Mouse (Mus musculus) erythroid progenitor cell, adult 5-6 weeks (primary cell): ENCODE results near the gene Gm7995. TPM values are rescaled to one million over a fixed set of nuclear protein-coding genes. Genes with fewer than 3 reads are reported as not detected.
"Not testable (repeated sequence)": the region's sequence is repeated elsewhere in the genome, so short reads cannot be mapped to it uniquely, and the experiment has no call there.

ENCODE experiments used
- ATAC-seq: replicated peaks from 2 replicates; pipeline ENCODE4 v1.8.0; 2016; ENCODE audit warnings: moderate number of reproducible peaks, mild to moderate bottlenecking, moderate TSS enrichment, inconsistent platforms; ENCODE audit not compliant: poor library complexity, low FRiP score, severe bottlenecking
- total RNA-seq, 2 experiments: library from RNA; stranded (forward) in 1 of 2; stranded (reverse) in 1 of 2; fragments of 150-400 nt in 1 of 2; fragments of 186-747, 209-891 nt in 1 of 2; gene quantifications; 2 replicates each; pipeline versions ENCODE4 v1.2.3 to v1.2.4; 2015 to 2017; ENCODE audit warnings: low replicate concordance in 2 of 2

The Gm7995 gene
- total RNA-seq (2015; ENCODE audit: low replicate concordance) (not detected in 2 replicates), total RNA-seq (2017; ENCODE audit: low replicate concordance) (not detected in 2 replicates)

DNA sequence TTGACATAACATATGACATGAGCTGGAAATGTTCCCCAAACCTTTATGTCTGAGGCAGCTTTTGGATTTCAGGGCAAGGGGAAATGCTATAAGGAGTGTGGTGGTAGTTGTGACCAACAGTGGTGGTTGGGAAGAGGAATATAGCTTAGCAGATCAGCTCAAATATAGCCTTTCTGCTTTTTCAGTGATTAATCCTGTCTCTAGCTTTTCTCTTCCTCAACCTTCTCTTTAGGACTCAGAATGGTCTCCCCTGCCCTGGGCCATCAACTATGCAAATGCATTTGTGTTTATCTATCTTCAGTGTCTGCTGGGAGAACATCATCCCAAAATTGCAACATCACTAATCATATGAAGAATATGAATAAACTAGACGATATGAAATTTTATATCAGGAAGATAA, at the start of gene Gm7995:
Gene Gm7995 (plus strand): TSS at position 301 of the 400 bp plus-strand sequence.
- not testable (repeated sequence) for ATAC-seq

DNA sequence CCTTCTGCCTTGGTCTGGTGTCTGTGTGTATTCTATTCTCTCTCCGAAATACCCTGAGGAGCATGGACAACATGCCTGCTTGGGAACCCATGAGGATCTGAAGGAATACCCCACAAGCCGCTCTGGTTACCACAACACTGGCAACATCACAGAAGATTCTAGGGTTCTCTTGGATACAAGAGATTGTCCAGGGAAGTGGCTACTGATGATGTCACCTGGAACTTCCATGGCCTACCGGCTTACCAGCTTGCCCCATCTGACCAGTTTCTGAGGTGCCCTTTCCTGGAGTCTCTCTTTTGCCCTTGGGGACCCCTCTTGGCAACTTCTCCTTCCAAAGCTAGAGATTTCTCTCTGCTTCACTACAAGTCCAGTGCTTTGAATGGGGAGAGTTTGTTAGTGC, 12.8 kb upstream of the Gm7995 start, which contains the start of gene Gm9611:
Gene Gm9611 (minus strand): TSS at position 101 of the 400 bp plus-strand sequence.
- ATAC-seq, result not testable (repeated sequence)

Other genes with a start within 250 kb of the Gm7995 start
- not detected in 2 replicates for gene Gm7951, start 192.8 kb upstream of the Gm7995 start, total RNA-seq (2015; ENCODE audit: low replicate concordance)
- not detected in 2 replicates for gene Gm7951, start 192.8 kb upstream of the Gm7995 start, total RNA-seq (2017; ENCODE audit: low replicate concordance)
- not detected in 2 replicates for gene Gm17027, start 147.6 kb upstream of the Gm7995 start, total RNA-seq (2015; ENCODE audit: low replicate concordance)
- not detected in 2 replicates for gene Gm17027, start 147.6 kb upstream of the Gm7995 start, total RNA-seq (2017; ENCODE audit: low replicate concordance)
- not detected in 2 replicates for gene Gm3573, start 119.4 kb upstream of the Gm7995 start, total RNA-seq (2015; ENCODE audit: low replicate concordance)
- gene Gm3573, start 119.4 kb upstream of the Gm7995 start, total RNA-seq (2017; ENCODE audit: low replicate concordance), result not detected in 2 replicates
- not detected in 2 replicates for gene Gm17026, start 50.2 kb upstream of the Gm7995 start, total RNA-seq (2015; ENCODE audit: low replicate concordance)
- gene Gm17026, start 50.2 kb upstream of the Gm7995 start, total RNA-seq (2017; ENCODE audit: low replicate concordance), result not detected in 2 replicates
- not detected in 2 replicates for gene Gm9611, start 12.9 kb upstream of the Gm7995 start, total RNA-seq (2015; ENCODE audit: low replicate concordance)
- gene Gm9611, start 12.9 kb upstream of the Gm7995 start, total RNA-seq (2017; ENCODE audit: low replicate concordance), result not detected in 2 replicates
- gene Gm8005, start 129.5 kb downstream of the Gm7995 start, total RNA-seq (2015; ENCODE audit: low replicate concordance), result not detected in 2 replicates
- not detected in 2 replicates for gene Gm8005, start 129.5 kb downstream of the Gm7995 start, total RNA-seq (2017; ENCODE audit: low replicate concordance)
- not detected in 2 replicates for gene Gm8011, start 153.7 kb downstream of the Gm7995 start, total RNA-seq (2015; ENCODE audit: low replicate concordance)
- gene Gm8011, start 153.7 kb downstream of the Gm7995 start, total RNA-seq (2017; ENCODE audit: low replicate concordance), result not detected in 2 replicates
- not detected in 2 replicates for gene Gm8020, start 192.1 kb downstream of the Gm7995 start, total RNA-seq (2015; ENCODE audit: low replicate concordance)
- not detected in 2 replicates for gene Gm8020, start 192.1 kb downstream of the Gm7995 start, total RNA-seq (2017; ENCODE audit: low replicate concordance)
- gene Gm8024, start 214.1 kb downstream of the Gm7995 start, total RNA-seq (2015; ENCODE audit: low replicate concordance), result not detected in 2 replicates
- gene Gm8024, start 214.1 kb downstream of the Gm7995 start, total RNA-seq (2017; ENCODE audit: low replicate concordance), result not detected in 2 replicates